Mouse (Mus musculus): ENCODE measurements at regions not wholly inside any gene's neighbourhood (a gene's known extent, or its start where the extent isn't known, plus 50 kb on each side); places are given as distances from the start of the nearest gene placed in this dataset.

DNA sequence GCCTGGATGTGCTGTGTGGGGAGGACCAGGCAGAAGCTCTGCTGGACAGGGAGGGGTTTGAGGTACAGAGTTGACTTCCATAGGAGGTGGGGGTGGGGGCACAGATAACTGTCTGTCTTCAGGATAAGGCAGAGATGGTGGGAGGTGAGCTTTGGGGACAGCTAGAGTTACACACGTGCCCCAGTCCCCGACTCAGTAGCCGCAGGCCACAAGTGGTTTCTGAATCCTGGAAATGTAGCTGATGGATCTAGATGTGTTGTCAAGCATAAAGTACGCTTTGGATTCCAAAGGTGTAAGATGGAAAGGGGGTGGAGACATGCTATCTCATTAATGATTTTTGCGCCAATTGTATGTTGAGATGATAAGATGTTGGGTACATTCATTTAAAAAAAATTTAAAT is 75.4 kb upstream of the Casz1 start:
- TF ChIP-seq POLR2A (IDR thresholded peaks at IDR 0.05; ENCODE audit: borderline replicate concordance, low read depth, low read length) (no peak), CTCF (IDR thresholded peaks at IDR 0.05; ENCODE audit: low read depth, low read length) (no peak)

All from bone marrow macrophage, adult 2 months (primary cell).